Comparison of ENCODE assay signal across 10 mouse cellular contexts in genomic region chr13:94451229-94451628, GRCm38 (mm10).
DNase-seq lines count a peak whose midpoint lies in the region; ATAC-seq and TF ChIP-seq lines count a peak whose summit lies in the region.
"Had no signal": no experiment of that assay in that cellular context is flagged by ENCODE, and none has a peak within 500 bp of the region (broad histone marks: within the 10 kb centered on the region; RNA-seq: fewer than 3 reads in every experiment).

No protein-coding gene starts in this region.

- no peaks in the 10 kb centered on the region; the same call in 1 of the 2 replicates for H3K36me3 ChIP-seq in forebrain, embryonic 11.5 days (ENCODE audit: control insufficient read depth, insufficient read depth, low read length)
- H3K36me3 ChIP-seq in lung, embryonic 14.5 days (ENCODE audit: insufficient read depth), result peaks cover 21% of the 10 kb centered on the region; the same call in 1 of the 2 replicates

- H3K4me2 ChIP-seq in forebrain, embryonic 11.5 days (ENCODE audit: low read depth, low read length, severe bottlenecking), result no peak overlapping the region
- H3K4me2 ChIP-seq in lung, embryonic 14.5 days, result no peak overlapping the region
- H3K4me2 ChIP-seq: embryonic facial prominence, embryonic 15.5 days had no signal

- DNase-seq in kidney, adult 9 months, result peak; percentile 11
- DNase-seq in kidney, adult 18-20 months, result no peak
- DNase-seq in R1 (ENCODE audit: low read depth, low spot score), result peak; percentile 52
- peak; percentile 71 for DNase-seq in forebrain, embryonic 11.5 days (ENCODE audit: low spot score)
- DNase-seq in induced T-regulatory cell, adult 2 months (ENCODE audit: low read depth), result peak; percentile 23
- peak; percentile 65 for DNase-seq in lung, embryonic 14.5 days
- peak; percentile 28 for DNase-seq in retina, postnatal 7 days (ENCODE audit: low read depth, low spot score)
- no peak for DNase-seq in spleen, postnatal 36 days (ENCODE audit: low spot score in 2 of 2)

- peak; percentile 70 for TF ChIP-seq CTCF in lung, embryonic 14.5 days (IDR thresholded peaks at IDR 0.05; ENCODE audit: low read depth)

- ATAC-seq in forebrain, embryonic 11.5 days (replicated peaks; ENCODE audit: low FRiP score), result peak; percentile 56; the same call in 1 of the 2 replicates
- no peak for ATAC-seq in lung, embryonic 14.5 days (ENCODE audit: insufficient read depth)

- WGBS in forebrain, embryonic 11.5 days, result 51% methylated on average over 6 of the region's 6 CpGs
- 64% methylated on average over 6 of the region's 6 CpGs for WGBS in lung, embryonic 14.5 days

- no peak overlapping the region for H3K4me3 ChIP-seq in forebrain, embryonic 11.5 days (ENCODE audit: low read depth, low read length)
- H3K4me3 ChIP-seq in lung, embryonic 14.5 days (ENCODE audit: low read depth, low read length), result no peak overlapping the region
- H3K4me3 ChIP-seq: embryonic facial prominence, embryonic 15.5 days had no signal

- H3K4me1 ChIP-seq in forebrain, embryonic 11.5 days (replicated peaks; ENCODE audit: control insufficient read depth, insufficient read depth, low read length), result no peaks in the 10 kb centered on the region
- H3K4me1 ChIP-seq in lung, embryonic 14.5 days (ENCODE audit: insufficient read depth), result no peaks in the 10 kb centered on the region
- H3K4me1 ChIP-seq: embryonic facial prominence, embryonic 15.5 days had no signal

- H3K9ac ChIP-seq in forebrain, embryonic 11.5 days (ENCODE audit: low read length), result no peak overlapping the region
- H3K9ac ChIP-seq in lung, embryonic 14.5 days, result no peak overlapping the region
- H3K9ac ChIP-seq: embryonic facial prominence, embryonic 15.5 days had no signal

- no peaks in the 10 kb centered on the region for H3K9me3 ChIP-seq in forebrain, embryonic 11.5 days (ENCODE audit: control insufficient read depth, low read length)
- no peaks in the 10 kb centered on the region for H3K9me3 ChIP-seq in lung, embryonic 14.5 days (ENCODE audit: low read depth, low read length)
- H3K9me3 ChIP-seq: embryonic facial prominence, embryonic 15.5 days had no signal

- no peak overlapping the region for H3K27ac ChIP-seq in forebrain, embryonic 11.5 days (ENCODE audit: low read depth, low read length)
- no peak overlapping the region for H3K27ac ChIP-seq in lung, embryonic 14.5 days (ENCODE audit: low read depth)
- H3K27ac ChIP-seq: embryonic facial prominence, embryonic 15.5 days; macrophage had no signal

- H3K27me3 ChIP-seq in forebrain, embryonic 11.5 days (ENCODE audit: control insufficient read depth, insufficient read depth, low read length), result no peaks in the 10 kb centered on the region
- H3K27me3 ChIP-seq in lung, embryonic 14.5 days (ENCODE audit: insufficient read depth, low read length), result no peaks in the 10 kb centered on the region
- H3K27me3 ChIP-seq: embryonic facial prominence, embryonic 15.5 days had no signal

Comparison
In these comparisons a context has a peak if more than half of its experiments do, and no peak if none do; other contexts are left out.
1. DNase-seq: peak in kidney, adult 9 months (single experiment), R1 (single experiment), forebrain, embryonic 11.5 days (single experiment), induced T-regulatory cell, adult 2 months (single experiment), lung, embryonic 14.5 days (single experiment) and retina, postnatal 7 days (single experiment); none in kidney, adult 18-20 months (single experiment) and spleen, postnatal 36 days (0 of 2).